Mouse (Mus musculus) cortical plate, adult 2 months (tissue): ENCODE data around the gene Cmya5.

Experiments
- CTCF ChIP-seq: fragments of 200-500 bp; IDR thresholded peaks from 2 replicates; pipeline ENCODE4 v1.5.1; 2011; ENCODE audit warnings: mild to moderate bottlenecking, control low read depth, low read length; ENCODE audit not compliant: insufficient read depth; ENCODE audit errors: extremely low read depth
- POLR2A ChIP-seq: fragments of 200-500 bp; IDR thresholded peaks from 2 replicates; pipeline ENCODE4 v1.6.1; 2011; ENCODE audit warnings: mild to moderate bottlenecking, low read length, control low read depth; ENCODE audit not compliant: insufficient read depth; ENCODE audit errors: extremely low read depth

- no peak for TF ChIP-seq CTCF
- no peak for TF ChIP-seq POLR2A
Measured at GRCm38 (mm10) chr13:93128961-93129360, 15.6 kb downstream of the Cmya5 start.
